Mouse (Mus musculus) spleen, adult 12 weeks (tissue): ENCODE results near the gene Slc16a7.

Experiments
- DNase-seq: peaks from one replicate; pipeline ENCODE4 v3.0.0; 2022; ENCODE audit warnings: low spot score

Slc16a7 gene

DNA sequence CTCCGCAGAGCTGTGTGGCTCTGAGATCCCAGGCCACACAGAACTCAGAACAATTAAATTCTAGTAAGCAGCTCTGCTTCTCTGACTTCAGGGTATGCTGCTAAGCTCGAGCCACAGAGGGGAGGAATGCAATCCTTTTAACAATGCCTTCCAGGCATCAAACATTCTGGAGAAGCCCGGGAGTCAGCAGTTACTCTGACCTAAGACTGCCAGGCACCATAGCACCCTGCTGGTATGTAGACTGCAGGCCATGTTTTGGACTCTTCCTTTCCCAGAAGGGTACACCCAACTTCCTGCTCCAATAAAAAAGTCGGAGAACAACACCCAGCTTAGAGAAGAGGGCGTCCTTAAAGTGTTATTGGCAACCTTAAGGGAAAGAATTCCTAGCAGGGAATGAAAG lies 205.1 kb downstream of the Slc16a7 start:
- DNase-seq, result no peak

DNA sequence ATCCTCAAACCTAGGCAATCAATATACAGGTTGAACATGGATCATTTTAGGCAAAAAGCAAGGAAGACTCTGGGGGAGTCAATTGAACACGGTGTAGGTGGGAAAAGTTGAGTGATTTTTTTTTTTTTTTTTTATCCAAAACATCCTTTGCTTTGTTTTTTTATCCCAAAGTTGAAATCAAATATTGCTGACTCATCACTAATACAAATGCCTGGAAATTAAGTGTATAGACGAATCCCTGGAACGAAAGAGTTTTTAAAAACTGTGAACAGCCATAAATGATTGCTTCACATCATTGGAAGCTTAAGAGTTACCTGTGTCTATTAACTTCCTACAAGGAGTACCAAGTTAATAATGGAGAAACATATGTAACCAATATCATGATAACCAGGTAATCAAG lies 206.7 kb downstream of the Slc16a7 start:
- no peak for DNase-seq

DNA sequence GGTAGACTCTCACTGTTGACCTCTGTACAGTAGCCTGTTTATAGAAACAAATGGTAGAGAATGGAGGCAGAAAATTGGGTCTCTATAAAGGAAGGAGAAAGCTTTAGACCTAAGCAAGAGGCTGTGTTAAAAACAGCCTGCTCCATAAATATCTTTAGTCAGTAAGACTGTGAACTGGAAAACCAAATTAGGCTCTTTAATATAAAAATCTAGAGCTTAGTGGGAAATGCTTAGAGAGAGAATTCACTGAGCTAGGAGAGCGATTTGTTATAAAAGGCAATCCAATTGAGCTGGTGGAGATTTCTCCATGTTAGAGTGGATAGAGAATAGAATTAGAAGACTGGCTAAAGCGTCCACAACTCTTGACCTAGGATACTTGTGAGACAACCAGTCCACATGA lies 211.5 kb downstream of the Slc16a7 start:
- no peak for DNase-seq

GRCm38 (mm10) chr10:125175013-125175650 lies 214.1 kb downstream of the Slc16a7 start:
- no peak for DNase-seq

DNA sequence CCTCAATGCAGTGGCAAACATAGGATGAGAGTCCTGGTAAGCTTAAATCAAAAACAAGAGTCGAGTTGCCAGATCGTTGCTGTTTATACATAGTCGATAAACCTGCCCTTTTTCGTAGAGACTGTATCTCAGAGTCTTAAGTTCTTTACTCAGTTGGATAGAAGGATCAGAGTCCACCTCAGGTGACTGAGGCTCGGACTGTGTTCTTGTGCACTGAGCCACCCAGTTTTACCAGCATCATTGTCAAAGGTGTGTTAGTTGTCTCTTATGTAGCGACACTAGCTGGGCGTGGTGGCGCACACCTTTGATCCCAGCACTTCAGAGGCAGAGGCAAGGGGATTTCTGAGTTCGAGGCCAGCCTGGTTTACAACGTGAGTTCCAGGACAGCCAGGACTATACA lies 217.6 kb downstream of the Slc16a7 start:
- DNase-seq, result no peak

GRCm38 (mm10) chr10:125171154-125171553 lies 218.1 kb downstream of the Slc16a7 start:
- no peak for DNase-seq
